Mouse (Mus musculus): Measurements from ENCODE around the gene Igf2bp1.

- TF ChIP-seq CTCF (IDR thresholded peaks at IDR 0.05; ENCODE audit: low read depth, low read length) (no peak), EP300 (IDR thresholded peaks at IDR 0.05; ENCODE audit: insufficient read depth, low read depth, low read length) (no peak)
Measured at GRCm38 (mm10) chr11:95914571-95914991, 91.2 kb downstream of the Igf2bp1 start, which contains the start of gene B4galnt2.
